Mouse (Mus musculus): ENCODE measurements around the gene Ankrd40.

- no peak for TF ChIP-seq CTCF (IDR thresholded peaks at IDR 0.05; ENCODE audit: low read depth)
- no peak for TF ChIP-seq EP300 (IDR thresholded peaks at IDR 0.05; ENCODE audit: low read depth)
Measured at GRCm38 (mm10) chr11:94374276-94374948, 46.6 kb downstream of the Ankrd40 start.
